Mouse (Mus musculus) myocyte (in vitro differentiated cells): Measurements from ENCODE around the gene Map3k19.

Source experiments
- POLR2A ChIP-seq: IDR thresholded peaks from one replicate; pipeline ENCODE4 v1.6.1; 2011; ENCODE audit warnings: low read depth, mild to moderate bottlenecking, control low read depth, moderate library complexity; ENCODE audit not compliant: insufficient read length
- POLR2AphosphoS2 ChIP-seq: IDR thresholded peaks from one replicate; pipeline ENCODE4 v1.6.1; 2011; ENCODE audit warnings: low read depth, control low read depth; ENCODE audit not compliant: insufficient read length

GRCm38 (mm10) chr1:127845472-127845871, 9.4 kb downstream of the Map3k19 start:
- TF ChIP-seq POLR2AphosphoS2 (no peak), POLR2A (no peak)
